Mouse (Mus musculus) liver, embryonic 13.5 days (tissue): ENCODE measurements at regions not wholly inside any gene's neighbourhood (a gene's known extent, or its start where the extent isn't known, plus 50 kb on each side); places are given as distances from the start of the nearest gene placed in this dataset.

Experiments used
- ATAC-seq: fragments of 200-750 bp; cut with Nextera tagmentation; 2 replicates; pipeline ENCODE4 v1.8.0; 2017; ENCODE audit warnings: low read depth, mild to moderate bottlenecking, moderate number of reproducible peaks, moderate library complexity
- DNase-seq: peaks from one replicate; pipeline ENCODE4 v3.0.0; 2022
- H3K27ac ChIP-seq: fragments of 300-500 bp; sonication (generic); 2 replicates; pipeline ENCODE4 v1.5.1; 2015; ENCODE audit warnings: moderate library complexity, mild to moderate bottlenecking, inconsistent platforms
- H3K27me3 ChIP-seq: fragments of 300-500 bp; sonication (generic); 2 replicates; pipeline ENCODE4 v1.6.1; 2015; ENCODE audit warnings: mild to moderate bottlenecking, inconsistent platforms
- H3K36me3 ChIP-seq: fragments of 300-500 bp; sonication (generic); 2 replicates; pipeline ENCODE4 v1.6.1; 2015; ENCODE audit warnings: mild to moderate bottlenecking, inconsistent platforms
- H3K4me1 ChIP-seq: fragments of 300-500 bp; sonication (generic); replicated peaks from 2 replicates; pipeline ENCODE4 v1.6.1; 2015; ENCODE audit warnings: inconsistent platforms
- H3K4me2 ChIP-seq: fragments of 300-500 bp; sonication (generic); 2 replicates; pipeline ENCODE4 v1.6.1; 2015; ENCODE audit warnings: inconsistent platforms, mild to moderate bottlenecking, moderate library complexity
- H3K4me3 ChIP-seq: fragments of 300-500 bp; sonication (generic); replicated peaks from 2 replicates; pipeline ENCODE4 v1.5.1; 2015; ENCODE audit warnings: mild to moderate bottlenecking, inconsistent platforms
- H3K9ac ChIP-seq: fragments of 300-500 bp; sonication (generic); 2 replicates; pipeline ENCODE4 v1.6.1; 2015; ENCODE audit warnings: mild to moderate bottlenecking, inconsistent platforms
- H3K9me3 ChIP-seq: fragments of 300-500 bp; sonication (generic); replicated peaks from 2 replicates; pipeline ENCODE4 v1.6.1; 2016; ENCODE audit warnings: inconsistent platforms
- WGBS: fragments of 180-500 bp; shearing (Covaris S2); methylation state at CpG from one replicate; pipeline ENCODE4 v1.1.7; 2015; ENCODE audit not compliant: insufficient replicate concordance; 5-methylcytosine and 5-hydroxymethylcytosine counted together

GRCm38 (mm10) chr13:101506696-101507095 lies 261.3 kb downstream of the Pik3r1 start:
- no peaks in the 10 kb centered on the region for H3K9me3 ChIP-seq
- DNase-seq, result no peak
- no peak overlapping the region for H3K4me3 ChIP-seq
- peaks cover 14% of the 10 kb centered on the region for H3K4me1 ChIP-seq
- no peak for ATAC-seq
- no peak overlapping the region for H3K4me2 ChIP-seq
- H3K9ac ChIP-seq, result no peak overlapping the region
- no peak overlapping the region for H3K27ac ChIP-seq
- H3K27me3 ChIP-seq, result peaks cover 27% of the 10 kb centered on the region
- no peaks in the 10 kb centered on the region for H3K36me3 ChIP-seq

GRCm38 (mm10) chr13:101505054-101505453 lies 263.0 kb downstream of the Pik3r1 start:
- ATAC-seq, result no peak
- H3K27me3 ChIP-seq, result peaks cover 33% of the 10 kb centered on the region
- 85% methylated on average over 1 of the region's 1 CpGs for WGBS

GRCm38 (mm10) chr13:101504241-101504640 lies 263.8 kb downstream of the Pik3r1 start:
- 43% methylated on average over 5 of the region's 5 CpGs for WGBS
- Histone ChIP-seq H3K27me3 (peaks cover 33% of the 10 kb centered on the region), H3K27ac (no peak overlapping the region), H3K4me3 (no peak overlapping the region), H3K4me2 (no peak overlapping the region), H3K9me3 (no peaks in the 10 kb centered on the region), H3K9ac (no peak overlapping the region), H3K4me1 (peaks cover 5% of the 10 kb centered on the region; the same call in 1 of the 2 replicates), H3K36me3 (no peaks in the 10 kb centered on the region)
- DNase-seq, result no peak
- no peak for ATAC-seq

More at GRCm38 (mm10) chr13:101505054-101505453, 263.0 kb downstream of the Pik3r1 start:
- no peaks in the 10 kb centered on the region for H3K36me3 ChIP-seq
- no peak overlapping the region for H3K4me3 ChIP-seq
- no peaks in the 10 kb centered on the region for H3K9me3 ChIP-seq
- no peak overlapping the region for H3K9ac ChIP-seq
- DNase-seq, result no peak
- H3K4me1 ChIP-seq, result peaks cover 6% of the 10 kb centered on the region
- H3K4me2 ChIP-seq, result no peak overlapping the region
- no peak overlapping the region for H3K27ac ChIP-seq

- H3K27me3 ChIP-seq, result peaks cover 30% of the 10 kb centered on the region
- ATAC-seq, result no peak
- WGBS, result 68% methylated on average over 5 of the region's 5 CpGs
Measured at GRCm38 (mm10) chr13:101501845-101502284, 266.2 kb downstream of the Pik3r1 start.

GRCm38 (mm10) chr13:101501061-101501460 lies 267.0 kb downstream of the Pik3r1 start:
- ATAC-seq (no peak), DNase-seq (no peak)
- no peaks in the 10 kb centered on the region for H3K36me3 ChIP-seq
- H3K27me3 ChIP-seq, result peaks cover 26% of the 10 kb centered on the region
- no peak overlapping the region for H3K27ac ChIP-seq
- no peak overlapping the region for H3K9ac ChIP-seq
- peaks cover 5% of the 10 kb centered on the region; the same call in 1 of the 2 replicates for H3K4me1 ChIP-seq
- no peaks in the 10 kb centered on the region for H3K9me3 ChIP-seq
- WGBS, result 15% methylated on average over 3 of the region's 3 CpGs
- H3K4me2 ChIP-seq, result no peak overlapping the region
- H3K4me3 ChIP-seq, result no peak overlapping the region

More at GRCm38 (mm10) chr13:101501845-101502284, 266.2 kb downstream of the Pik3r1 start:
- Histone ChIP-seq H3K9ac (no peak overlapping the region), H3K36me3 (no peaks in the 10 kb centered on the region), H3K4me1 (peaks cover 5% of the 10 kb centered on the region; the same call in 1 of the 2 replicates), H3K9me3 (no peaks in the 10 kb centered on the region), H3K4me2 (no peak overlapping the region), H3K4me3 (no peak overlapping the region), H3K27ac (no peak overlapping the region)
- DNase-seq, result no peak

- Histone ChIP-seq H3K9ac (no peak overlapping the region), H3K4me2 (no peak overlapping the region), H3K27ac (no peak overlapping the region), H3K9me3 (no peaks in the 10 kb centered on the region), H3K36me3 (no peaks in the 10 kb centered on the region), H3K4me3 (no peak overlapping the region), H3K4me1 (no peaks in the 10 kb centered on the region), H3K27me3 (no peaks in the 10 kb centered on the region)
- no peak for DNase-seq
- ATAC-seq, result no peak
- 55% methylated on average over 3 of the region's 3 CpGs for WGBS
Measured at GRCm38 (mm10) chr13:101491835-101492234, 276.2 kb downstream of the Pik3r1 start.

- Histone ChIP-seq H3K9me3 (no peaks in the 10 kb centered on the region), H3K4me2 (no peak overlapping the region), H3K9ac (no peak overlapping the region), H3K4me1 (no peaks in the 10 kb centered on the region), H3K27me3 (no peaks in the 10 kb centered on the region), H3K27ac (no peak overlapping the region), H3K4me3 (no peak overlapping the region), H3K36me3 (no peaks in the 10 kb centered on the region)
- DNase-seq (no peak), ATAC-seq (no peak)
- WGBS, result 67% methylated on average over 5 of the region's 5 CpGs
Measured at GRCm38 (mm10) chr13:101490961-101491360, 277.1 kb downstream of the Pik3r1 start.

GRCm38 (mm10) chr13:101487621-101488020 lies 280.4 kb downstream of the Pik3r1 start:
- H3K4me3 ChIP-seq, result no peak overlapping the region
- H3K27ac ChIP-seq, result no peak overlapping the region
- no peaks in the 10 kb centered on the region for H3K9me3 ChIP-seq
- no peaks in the 10 kb centered on the region for H3K4me1 ChIP-seq
- H3K9ac ChIP-seq, result no peak overlapping the region
- ATAC-seq (no peak), DNase-seq (no peak)
- no peak overlapping the region for H3K4me2 ChIP-seq
- H3K27me3 ChIP-seq, result no peaks in the 10 kb centered on the region
- H3K36me3 ChIP-seq, result no peaks in the 10 kb centered on the region
- WGBS, result 72% methylated on average over 2 of the region's 2 CpGs

- Histone ChIP-seq H3K4me3 (no peak overlapping the region), H3K9me3 (no peaks in the 10 kb centered on the region), H3K27me3 (no peaks in the 10 kb centered on the region), H3K9ac (no peak overlapping the region), H3K4me2 (no peak overlapping the region), H3K36me3 (no peaks in the 10 kb centered on the region), H3K4me1 (no peaks in the 10 kb centered on the region), H3K27ac (no peak overlapping the region)
- DNase-seq, result no peak
- no peak for ATAC-seq
- WGBS, result 84% methylated on average over 7 of the region's 7 CpGs
Measured at GRCm38 (mm10) chr13:101485823-101486222, 282.2 kb downstream of the Pik3r1 start.

GRCm38 (mm10) chr13:101483816-101484215 lies 284.2 kb downstream of the Pik3r1 start:
- DNase-seq (no peak), ATAC-seq (no peak)
- Histone ChIP-seq H3K4me2 (no peak overlapping the region), H3K36me3 (no peaks in the 10 kb centered on the region), H3K9ac (no peak overlapping the region), H3K27me3 (no peaks in the 10 kb centered on the region), H3K4me3 (no peak overlapping the region), H3K4me1 (no peaks in the 10 kb centered on the region), H3K27ac (no peak overlapping the region), H3K9me3 (no peaks in the 10 kb centered on the region)
- 63% methylated on average over 3 of the region's 3 CpGs for WGBS

GRCm38 (mm10) chr13:101481551-101482184 lies 286.3 kb downstream of the Pik3r1 start:
- no peaks in the 10 kb centered on the region for H3K4me1 ChIP-seq
- no peak overlapping the region for H3K9ac ChIP-seq
- H3K27ac ChIP-seq, result no peak overlapping the region
- no peaks in the 10 kb centered on the region for H3K9me3 ChIP-seq
- no peak overlapping the region for H3K4me2 ChIP-seq
- WGBS, result 69% methylated on average over 6 of the region's 6 CpGs
- H3K4me3 ChIP-seq, result no peak overlapping the region
- ATAC-seq, result no peak
- no peaks in the 10 kb centered on the region for H3K36me3 ChIP-seq
- no peaks in the 10 kb centered on the region for H3K27me3 ChIP-seq
- DNase-seq, result no peak

- Histone ChIP-seq H3K9ac (no peak overlapping the region), H3K27ac (no peak overlapping the region), H3K36me3 (no peaks in the 10 kb centered on the region), H3K4me2 (no peak overlapping the region), H3K27me3 (no peaks in the 10 kb centered on the region), H3K4me1 (no peaks in the 10 kb centered on the region), H3K9me3 (no peaks in the 10 kb centered on the region), H3K4me3 (no peak overlapping the region)
- DNase-seq (no peak), ATAC-seq (no peak)
- WGBS, result 61% methylated on average over 2 of the region's 2 CpGs
Measured at GRCm38 (mm10) chr13:101479297-101479652, 288.7 kb downstream of the Pik3r1 start.
